Mouse (Mus musculus) effector memory CD4-positive, alpha-beta T cell, adult 5 months (primary cell): Measurements from ENCODE around the gene Trim33. TPM values are rescaled to one million over a fixed set of nuclear protein-coding genes. Genes with fewer than 3 reads are reported as not detected.

Experiments
- polyA plus RNA-seq: library from polyadenylated mRNA; unstranded; fragments of 100-300 nt; shearing (Covaris generic); gene quantifications from one replicate; pipeline ENCODE4 v1.2.1, GENCODE M21; 2017

Gene Trim33
- polyA plus RNA-seq = 19.2 TPM

GRCm38 (mm10) chr3:103279182-103280149, at the start of gene Trim33:
Gene Trim33, plus strand, starts transcription at chr3:103279293.

Other genes with a start within 250 kb of the Trim33 start
- 59.5 TPM for gene Nras, start 221.0 kb upstream of the Trim33 start, polyA plus RNA-seq
- gene Ampd1, start 205.3 kb upstream of the Trim33 start, polyA plus RNA-seq = not detected
- gene Dennd2c, start 176.7 kb upstream of the Trim33 start, polyA plus RNA-seq = 0.76 TPM
- gene Bcas2, start 107.6 kb upstream of the Trim33 start, polyA plus RNA-seq = 129 TPM